Mouse (Mus musculus) embryo, embryonic 9.5 days (tissue): Measurements from ENCODE around the gene Pgpep1.

ENCODE experiments used
- DNase-seq: peaks from one replicate; pipeline ENCODE4 v3.0.0-alpha.2; 2017; ENCODE audit errors: extremely low spot score

Gene Pgpep1

GRCm38 (mm10) chr8:70658897-70659603 is 1.1 kb downstream of the Pgpep1 start:
- no peak for DNase-seq

GRCm38 (mm10) chr8:70657739-70658138 is 2.4 kb downstream of the Pgpep1 start:
- no peak for DNase-seq

DNA sequence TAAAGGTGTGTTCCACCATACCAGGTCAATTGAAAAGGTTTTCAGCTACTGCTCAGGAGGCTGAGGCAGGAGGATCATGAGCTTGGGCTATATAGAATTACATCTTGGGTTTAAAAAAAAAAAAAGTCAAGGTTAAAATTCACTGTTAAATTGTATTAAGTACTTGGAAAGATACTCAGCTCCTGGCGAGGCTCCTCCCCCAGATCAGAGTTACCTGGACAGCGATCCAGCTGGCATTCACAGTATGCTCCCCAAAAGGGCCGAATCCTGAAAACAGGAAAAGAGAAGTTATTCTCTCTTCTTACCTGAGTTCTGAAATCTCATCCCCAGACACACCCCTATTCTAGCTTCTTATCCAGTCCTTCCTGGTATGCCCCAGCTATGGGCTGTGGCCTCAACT is 3.0 kb downstream of the Pgpep1 start:
- no peak for DNase-seq

GRCm38 (mm10) chr8:70656193-70656790 is 3.9 kb downstream of the Pgpep1 start:
- peak; percentile 27 for DNase-seq

DNA sequence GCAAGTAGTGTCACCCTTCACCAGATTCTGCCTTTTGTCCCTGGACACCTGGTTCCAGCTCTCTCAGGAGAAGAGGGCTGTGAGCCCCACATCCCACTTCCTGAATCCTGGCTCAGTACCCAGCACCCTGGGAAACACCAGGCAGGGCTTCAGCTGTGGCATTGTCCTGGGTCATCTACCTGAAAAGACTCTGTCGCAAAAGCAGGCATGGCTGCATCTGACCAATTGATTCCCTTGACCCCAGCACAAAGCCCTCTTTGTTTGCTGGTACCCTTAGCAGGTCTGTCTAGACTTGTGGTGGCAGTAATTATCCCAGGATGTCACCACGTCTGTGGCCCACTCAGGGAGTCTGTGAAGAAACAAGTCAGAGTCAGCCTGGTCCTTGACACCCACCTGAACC is 4.7 kb downstream of the Pgpep1 start:
- no peak for DNase-seq

DNA sequence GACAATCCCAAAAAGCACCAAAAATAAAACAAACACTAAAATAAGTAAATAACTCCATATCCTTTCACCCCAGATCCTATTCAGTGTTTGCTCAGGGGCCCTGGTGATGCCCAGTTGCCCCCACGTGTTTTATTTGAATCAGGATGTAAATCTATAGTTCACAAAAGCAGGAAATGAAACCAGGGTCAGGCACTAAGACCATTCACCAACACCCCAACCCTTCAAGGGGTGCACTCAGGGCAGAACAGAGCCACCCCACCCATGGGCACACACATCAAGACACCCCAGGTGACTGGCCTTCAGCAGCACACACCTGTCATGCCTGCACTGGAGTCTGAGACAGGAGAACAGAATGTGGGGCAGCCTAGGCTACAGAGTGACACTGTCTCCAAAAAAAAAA is 6.1 kb downstream of the Pgpep1 start:
- no peak for DNase-seq

GRCm38 (mm10) chr8:70653226-70653625 is 7.0 kb downstream of the Pgpep1 start:
- peak; percentile 54 for DNase-seq

GRCm38 (mm10) chr8:70650351-70650750 is 9.8 kb downstream of the Pgpep1 start:
- DNase-seq: no peak

- no peak for DNase-seq
These were observed 10.9 kb downstream of the Pgpep1 start for GRCm38 (mm10) chr8:70649324-70649723.

DNA sequence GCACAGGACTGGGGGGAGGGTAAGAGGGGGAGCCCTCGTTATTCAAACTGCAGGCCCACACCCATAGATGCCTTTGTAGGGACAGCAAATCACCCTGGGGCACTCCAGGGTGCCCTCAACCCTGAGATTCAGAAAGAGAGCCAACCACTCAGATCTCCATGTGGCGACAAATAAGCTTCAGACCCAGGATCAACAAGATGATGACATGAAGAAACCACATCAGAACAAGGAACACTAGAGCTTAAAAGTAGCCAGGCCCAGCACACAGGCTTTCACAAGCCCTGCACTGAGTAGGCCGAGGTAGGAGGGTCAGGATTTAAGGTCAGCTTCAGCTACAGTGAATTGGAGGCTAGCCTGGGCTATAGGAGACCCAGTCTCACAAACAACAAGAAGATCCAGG is 11.3 kb downstream of the Pgpep1 start:
- no peak for DNase-seq

DNA sequence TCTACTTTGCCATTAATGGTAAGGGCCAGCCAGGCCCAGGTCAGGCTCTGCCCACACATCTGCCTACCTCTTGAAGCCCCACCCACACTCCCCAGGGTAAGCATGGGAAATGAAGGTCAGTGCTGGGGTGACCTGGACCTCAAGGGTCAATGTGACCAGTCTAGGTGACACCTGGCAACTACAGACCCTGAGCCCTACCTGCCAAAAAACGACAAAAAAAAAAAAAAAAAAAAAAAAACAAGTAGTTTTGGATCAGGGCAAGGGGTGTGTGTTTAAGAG is 12.1 kb downstream of the Pgpep1 start:
- no peak for DNase-seq

DNA sequence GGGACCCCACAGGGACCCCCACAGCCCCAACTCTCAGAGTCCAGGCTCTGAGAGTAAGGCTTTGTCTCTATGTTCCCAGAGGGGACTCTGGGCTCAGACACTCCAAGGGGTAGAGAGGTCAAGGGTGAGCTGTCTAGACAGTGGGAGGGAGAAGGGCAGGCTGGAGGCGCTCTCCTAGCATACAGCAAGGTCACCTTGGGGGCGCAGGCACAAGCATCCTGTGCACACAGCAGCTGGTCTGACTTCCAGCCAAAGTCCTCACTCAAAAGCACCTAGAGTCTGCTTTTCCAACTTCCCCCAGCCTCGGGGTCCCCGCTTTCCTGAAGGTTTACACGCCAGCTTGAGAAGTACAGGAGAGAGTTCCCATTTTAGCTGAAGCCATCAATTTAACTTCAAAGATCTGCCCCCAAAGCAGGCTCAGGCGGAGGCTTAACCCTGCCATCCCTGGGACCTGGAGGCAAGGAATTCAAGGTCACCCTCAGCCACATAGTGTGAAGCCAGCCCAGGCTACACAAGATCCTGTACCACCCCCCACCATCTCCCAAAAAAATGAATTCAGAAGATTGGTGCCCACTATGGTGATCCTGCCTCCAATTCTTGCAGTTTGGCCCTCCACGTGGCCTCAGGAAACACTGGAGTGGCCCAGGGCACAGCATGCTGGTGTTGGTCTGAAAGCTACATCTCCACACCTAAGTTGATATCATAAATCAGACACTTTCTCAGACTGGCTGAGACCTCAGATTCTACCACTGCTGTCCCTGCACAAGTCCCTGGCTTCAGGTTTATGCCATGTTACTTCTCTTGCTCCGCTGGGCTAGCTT is 12.6 kb downstream of the Pgpep1 start:
- no peak for DNase-seq

GRCm38 (mm10) chr8:70646775-70647174 is 13.4 kb downstream of the Pgpep1 start:
- DNase-seq: no peak

- no peak for DNase-seq
These were observed 13.8 kb downstream of the Pgpep1 start for GRCm38 (mm10) chr8:70646369-70646768.

- no peak for DNase-seq
These were observed 14.5 kb downstream of the Pgpep1 start for GRCm38 (mm10) chr8:70645501-70646224.

- no peak for DNase-seq
These were observed 16.1 kb downstream of the Pgpep1 start for GRCm38 (mm10) chr8:70644065-70644464.

GRCm38 (mm10) chr8:70643019-70643418 is 17.2 kb downstream of the Pgpep1 start:
- DNase-seq: no peak

DNA sequence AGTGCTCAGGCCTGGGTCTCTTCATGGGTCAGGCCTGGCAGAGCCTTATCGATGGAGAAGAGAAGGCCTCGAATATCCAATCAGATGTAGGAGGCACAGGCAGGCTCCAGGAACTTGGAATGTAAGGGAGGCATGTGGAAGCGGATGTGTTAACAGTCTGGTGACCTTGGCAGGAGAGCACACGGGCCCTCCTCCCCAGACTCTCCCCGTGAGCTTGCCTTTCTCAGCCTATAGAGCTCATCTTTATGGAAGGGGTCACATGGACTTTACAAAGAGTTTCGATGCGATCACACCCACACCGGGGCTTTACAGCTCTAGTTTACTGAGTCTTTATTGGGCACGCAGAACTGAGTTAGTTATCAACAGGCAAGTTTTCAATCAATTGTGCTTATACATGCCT is 21.4 kb downstream of the Pgpep1 start:
- DNase-seq: no peak

DNA sequence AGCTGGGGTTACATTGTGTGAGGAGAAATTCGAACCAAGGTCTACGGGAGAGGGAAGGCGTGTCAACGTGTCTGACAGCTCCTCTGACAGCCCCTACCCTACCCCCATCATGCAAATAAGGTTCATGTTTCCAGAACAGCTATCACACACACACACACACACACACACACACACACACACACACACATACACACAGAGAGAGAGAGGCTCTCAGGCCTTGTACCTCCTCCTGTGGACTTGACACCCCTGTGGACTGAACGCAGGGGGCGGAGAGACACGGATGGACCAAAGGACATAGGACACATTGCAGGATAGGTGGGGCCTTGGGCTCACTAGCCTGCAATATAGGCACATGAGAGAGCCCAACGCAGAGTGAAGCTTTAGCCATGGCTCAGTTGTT is 23.4 kb downstream of the Pgpep1 start:
- DNase-seq: no peak

DNA sequence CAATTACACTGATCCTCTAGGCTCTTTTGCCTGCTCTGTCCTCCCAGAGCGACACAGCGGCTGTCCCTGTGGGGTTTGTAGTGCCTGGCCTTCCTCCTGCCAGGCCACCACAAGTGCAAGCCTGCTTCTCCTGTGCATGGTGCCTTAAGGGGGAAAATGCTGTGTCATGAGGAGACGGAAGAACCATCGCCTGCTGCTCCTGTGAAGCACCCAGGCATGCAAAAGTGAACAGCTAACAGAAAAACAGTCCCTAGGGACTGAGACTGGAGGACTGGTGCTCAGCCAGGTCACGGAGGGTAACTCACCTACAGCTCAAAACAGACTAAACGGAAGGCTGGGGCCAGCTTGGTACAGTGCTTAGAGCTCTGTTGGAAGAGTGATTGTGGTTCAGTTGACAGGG is 24.7 kb downstream of the Pgpep1 start:
- no peak for DNase-seq

- no peak for DNase-seq
These were observed 26.1 kb downstream of the Pgpep1 start for GRCm38 (mm10) chr8:70634066-70634465.

DNA sequence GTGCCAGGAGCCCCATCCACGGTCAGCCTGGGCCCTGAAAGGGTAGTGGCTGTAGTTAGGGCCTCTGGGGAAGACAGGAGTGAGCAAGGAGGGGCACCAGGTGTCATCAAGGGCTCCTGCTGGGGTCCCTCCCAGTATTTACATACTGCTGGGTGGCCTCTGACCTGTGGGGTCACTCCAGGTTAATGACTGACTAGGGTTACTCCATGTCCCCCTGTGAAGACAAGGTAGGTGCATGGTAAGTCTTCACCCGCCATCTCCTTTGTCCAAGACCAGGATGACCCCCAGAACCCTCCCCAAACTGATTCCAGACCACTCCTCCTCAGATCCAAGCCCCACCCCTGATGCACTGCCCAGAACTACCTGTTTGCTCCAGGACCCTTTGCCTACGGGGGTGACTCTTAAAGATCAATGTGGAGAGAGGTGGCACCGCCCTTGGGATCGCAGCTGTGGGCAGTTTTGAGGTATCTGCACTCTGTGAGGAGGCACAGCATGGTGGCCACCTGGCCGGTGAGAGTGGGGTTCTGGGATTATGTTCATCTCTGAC is 27.8 kb downstream of the Pgpep1 start, which contains the start of gene Gdf15:
Gene Gdf15, minus strand, starts transcription at position 111 of the 547 bp plus-strand sequence.
- no peak for DNase-seq
